Mouse (Mus musculus) effector memory CD4-positive, alpha-beta T cell, adult 5 months (primary cell): Measurements from ENCODE around the gene Gsx1. TPM values are rescaled to one million over a fixed set of nuclear protein-coding genes. Genes with fewer than 3 reads are reported as not detected.

ENCODE experiments used
- polyA plus RNA-seq: library from polyadenylated mRNA; unstranded; fragments of 100-300 nt; shearing (Covaris generic); gene quantifications from one replicate; pipeline ENCODE4 v1.2.1, GENCODE M21; 2017

Gene Gsx1
- polyA plus RNA-seq: not detected

GRCm38 (mm10) chr5:147188571-147188975, at the start of gene Gsx1:
TSS of gene Gsx1 (plus strand) at chr5:147188696.

Other genes with a start within 250 kb of the Gsx1 start
- gene Gtf3a, start 240.0 kb upstream of the Gsx1 start, polyA plus RNA-seq: 50.8 TPM
- 11.5 TPM for gene Mtif3, start 224.9 kb upstream of the Gsx1 start, polyA plus RNA-seq
- 79.5 TPM for gene Lnx2, start 112.1 kb upstream of the Gsx1 start, polyA plus RNA-seq
- gene Polr1d, start 111.6 kb upstream of the Gsx1 start, polyA plus RNA-seq: 222 TPM
- not detected for gene Pdx1, start 81.3 kb downstream of the Gsx1 start, polyA plus RNA-seq
- gene Cdx2, start 118.6 kb downstream of the Gsx1 start, polyA plus RNA-seq: not detected
- not detected for gene Urad, start 133.7 kb downstream of the Gsx1 start, polyA plus RNA-seq
- 0.22 TPM for gene Flt3, start 211.8 kb downstream of the Gsx1 start, polyA plus RNA-seq
- 71.4 TPM for gene Pan3, start 241.5 kb downstream of the Gsx1 start, polyA plus RNA-seq